Comparison of ENCODE assay signal across 11 mouse cellular contexts in the genomic region with DNA sequence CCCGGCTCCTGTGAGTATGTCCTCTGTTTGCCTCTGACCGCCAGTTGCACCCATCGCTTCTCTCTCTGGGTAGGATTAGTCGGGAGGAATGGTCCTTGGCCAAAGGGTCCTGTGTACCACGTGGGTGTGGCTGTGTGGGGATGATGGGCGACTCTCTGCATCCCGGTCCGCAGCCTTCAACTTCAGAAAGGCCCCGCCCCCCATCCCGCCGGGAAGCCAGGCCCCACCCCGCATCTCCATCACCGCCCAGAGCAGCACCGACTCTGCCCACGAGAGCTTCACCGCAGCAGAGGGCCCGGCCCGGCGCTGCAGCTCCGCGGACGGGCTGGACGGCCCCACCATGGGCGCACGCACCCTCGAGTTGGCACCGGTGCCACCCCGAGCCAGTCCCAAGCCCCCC. TPM values are rescaled to one million over a fixed set of nuclear protein-coding genes. Genes with fewer than 3 reads are reported as not detected.
A peak's percentile ranks its signal among the peaks of the same experiment; 100 is the strongest.
DNase-seq lines count a peak whose midpoint lies in the region; ATAC-seq and TF ChIP-seq lines count a peak whose summit lies in the region.
"Had no signal": no experiment of that assay in that cellular context is flagged by ENCODE, and none has a peak within 500 bp of the region (broad histone marks: within the 10 kb centered on the region; RNA-seq: fewer than 3 reads in every experiment).

No protein-coding gene starts in this region.

- peak overlapping the region; percentile 21; the same call in 1 of the 2 replicates for H3K4me3 ChIP-seq in neural tube, embryonic 12.5 days
- H3K4me3 ChIP-seq in limb, embryonic 10.5 days, result peak overlapping the region; percentile 31
- H3K4me3 ChIP-seq in lung, adult 2 months (replicated peaks; ENCODE audit: extremely low read depth, low read depth, low read length), result no peak overlapping the region
- no peak overlapping the region for H3K4me3 ChIP-seq in lung, postnatal 0 days (ENCODE audit: low read depth, low read length)

- no peak for TF ChIP-seq CTCF in lung, adult 2 months (IDR thresholded peaks at IDR 0.05; ENCODE audit: insufficient read depth, low read length)
- TF ChIP-seq CTCF in lung, postnatal 0 days (IDR thresholded peaks at IDR 0.05), result no peak

- H3K9me3 ChIP-seq in neural tube, embryonic 12.5 days, result no peaks in the 10 kb centered on the region
- no peaks in the 10 kb centered on the region for H3K9me3 ChIP-seq in limb, embryonic 10.5 days (replicated peaks)
- H3K9me3 ChIP-seq in lung, postnatal 0 days (ENCODE audit: low read length), result no peaks in the 10 kb centered on the region

- TF ChIP-seq POLR2A in lung, adult 2 months (IDR thresholded peaks at IDR 0.05; ENCODE audit: borderline replicate concordance, extremely low read depth, low read depth, low read length), result no peak

- DNase-seq in cerebellum, adult 11-12 months, result peak; percentile 46
- no peak for DNase-seq in cerebellum, postnatal 10 days
- no peak for DNase-seq in neural tube, embryonic 10.5 days (ENCODE audit: extremely low spot score, low spot score)
- DNase-seq in limb, embryonic 10.5 days (ENCODE audit: low spot score), result no peak
- no peak for DNase-seq in lung, adult 2 months
- DNase-seq in embryo, embryonic 10 days (ENCODE audit: low spot score), result no peak
- no peak for DNase-seq in lung, postnatal 0 days (ENCODE audit: low spot score)
- DNase-seq: gastrocnemius, postnatal 25 days; right cerebral cortex, postnatal 14 days had no signal

- no peak for TF ChIP-seq EP300 in lung, postnatal 0 days (IDR thresholded peaks at IDR 0.05)

- peaks cover 6% of the 10 kb centered on the region for H3K4me1 ChIP-seq in neural tube, embryonic 12.5 days
- peaks cover 6% of the 10 kb centered on the region for H3K4me1 ChIP-seq in limb, embryonic 10.5 days
- H3K4me1 ChIP-seq in lung, adult 2 months (ENCODE audit: control insufficient read depth, insufficient read depth, low read length), result no peaks in the 10 kb centered on the region
- H3K4me1 ChIP-seq in lung, postnatal 0 days (ENCODE audit: insufficient read depth, low read depth, low read length), result no peaks in the 10 kb centered on the region

- 16% methylated on average over 28 of the region's 28 CpGs for WGBS in neural tube, embryonic 12.5 days
- whole genome bisulfite sequencing in limb, embryonic 10.5 days, result 16% methylated on average over 28 of the region's 28 CpGs
- 19% methylated on average over 26 of the region's 28 CpGs for WGBS in lung, adult 2 months
- 12% methylated on average over 26 of the region's 28 CpGs for WGBS in lung, postnatal 0 days

- ATAC-seq in neural tube, embryonic 12.5 days (ENCODE audit: low FRiP score, low read depth), result peak; percentile 21; the same call in 1 of the 2 replicates
- no peak for ATAC-seq in lung, postnatal 0 days
- ATAC-seq: intestine, embryonic 16.5 days had no signal

- H3K27ac ChIP-seq in neural tube, embryonic 12.5 days, result no peak overlapping the region
- H3K27ac ChIP-seq in limb, embryonic 10.5 days, result no peak overlapping the region
- no peak overlapping the region for H3K27ac ChIP-seq in lung, postnatal 0 days (ENCODE audit: low read length)

- H3K36me3 ChIP-seq in neural tube, embryonic 12.5 days, result no peaks in the 10 kb centered on the region
- no peaks in the 10 kb centered on the region for H3K36me3 ChIP-seq in limb, embryonic 10.5 days
- no peaks in the 10 kb centered on the region for H3K36me3 ChIP-seq in lung, postnatal 0 days (ENCODE audit: insufficient read depth, low read length)

- no peak overlapping the region for H3K9ac ChIP-seq in neural tube, embryonic 12.5 days
- H3K9ac ChIP-seq in lung, postnatal 0 days (replicated peaks; ENCODE audit: low read depth), result no peak overlapping the region

- H3K4me2 ChIP-seq in neural tube, embryonic 12.5 days (replicated peaks), result peak overlapping the region; percentile 47
- H3K4me2 ChIP-seq in lung, postnatal 0 days (replicated peaks; ENCODE audit: low read depth, low read length), result no peak overlapping the region

- H3K27me3 ChIP-seq in neural tube, embryonic 12.5 days (replicated peaks), result peaks cover 17% of the 10 kb centered on the region
- H3K27me3 ChIP-seq in limb, embryonic 10.5 days (ENCODE audit: low read depth, poor library complexity, severe bottlenecking), result peaks cover 59% of the 10 kb centered on the region
- peaks cover 4% of the 10 kb centered on the region for H3K27me3 ChIP-seq in lung, postnatal 0 days (replicated peaks; ENCODE audit: insufficient read depth, low read length)

RNA-seq across cellular contexts. Expression of a gene that starts 29.1 kb away (rescaled TPM):
- polyA plus RNA-seq in neural tube, embryonic 12.5 days (2016; fragmentation: Nextera tagmentation; extraction: Ambion mirVana), result 52.2 and 58.3 TPM in 2 replicates
- polyA plus RNA-seq in limb, embryonic 10.5 days (2016; fragmentation: Nextera tagmentation; extraction: Ambion mirVana), result 82.6 and 84.9 TPM in 2 replicates
- polyA plus RNA-seq in lung, adult 2 months (2012; rRNA removed), result 37.4 and 40.0 TPM in 2 replicates
- 60.4 and 66.1 TPM in 2 replicates for polyA plus RNA-seq in lung, postnatal 0 days (2015; fragmentation: Nextera tagmentation; extraction: Ambion mirVana)

RNA-seq across cellular contexts. Expression of a gene that starts 45.5 kb away (rescaled TPM):
- polyA plus RNA-seq in neural tube, embryonic 12.5 days (2016; fragmentation: Nextera tagmentation; extraction: Ambion mirVana), result 10.8 and 11.7 TPM in 2 replicates
- 0.16 and 0.21 TPM in 2 replicates for polyA plus RNA-seq in limb, embryonic 10.5 days (2016; fragmentation: Nextera tagmentation; extraction: Ambion mirVana)
- polyA plus RNA-seq in lung, adult 2 months (2012; rRNA removed), result 0.25 and 0.54 TPM in 2 replicates
- 0.10 and 0.18 TPM in 2 replicates for polyA plus RNA-seq in lung, postnatal 0 days (2015; fragmentation: Nextera tagmentation; extraction: Ambion mirVana)

Comparison
In these comparisons a context has a peak if more than half of its experiments do, and no peak if none do; other contexts are left out.
1. H3K4me3 ChIP-seq: peak in neural tube, embryonic 12.5 days (single experiment) and limb, embryonic 10.5 days (single experiment); none in lung, adult 2 months (single experiment) and lung, postnatal 0 days (single experiment).